Mouse (Mus musculus): ENCODE data around the gene Grxcr1. TPM values are rescaled to one million over a fixed set of nuclear protein-coding genes. Genes with fewer than 3 reads are reported as not detected.

Grxcr1 gene
- not detected for polyA plus RNA-seq (2014; fragmentation: Illumina TruSeq; extraction: RNeasy Lipid Tissue Mini Kit (QIAGEN cat#74804); ENCODE audit: low read depth, low replicate concordance)

GRCm38 (mm10) chr5:68031744-68032143 lies at the start of gene Grxcr1:
Grxcr1 (plus strand) TSS chr5:68031835.

Other genes starting within 250 kb of the Grxcr1 start
- 73.6 TPM for gene Atp8a1, start 184.4 kb upstream of the Grxcr1 start, polyA plus RNA-seq (2014; fragmentation: Illumina TruSeq; extraction: RNeasy Lipid Tissue Mini Kit (QIAGEN cat#74804); ENCODE audit: low read depth, low replicate concordance)
- gene Gm5108, start 90.2 kb upstream of the Grxcr1 start, polyA plus RNA-seq (2014; fragmentation: Illumina TruSeq; extraction: RNeasy Lipid Tissue Mini Kit (QIAGEN cat#74804); ENCODE audit: low read depth, low replicate concordance), result not detected
- gene Gm21905, start 85.4 kb upstream of the Grxcr1 start, polyA plus RNA-seq (2014; fragmentation: Illumina TruSeq; extraction: RNeasy Lipid Tissue Mini Kit (QIAGEN cat#74804); ENCODE audit: low read depth, low replicate concordance), result not detected

All from sigmoid colon, adult 10 weeks (tissue).